Mouse (Mus musculus) left cerebral cortex, postnatal 4 days (tissue): ENCODE measurements around the gene Snx29. TPM values are rescaled to one million over a fixed set of nuclear protein-coding genes. Genes with fewer than 3 reads are reported as not detected.

Experiments used
- DNase-seq: peaks from one replicate; pipeline ENCODE4 v3.0.0-alpha.2; 2022
- intact Hi-C: fragments of 180-260 bp; cut with DNase I; formaldehyde crosslinking; loops from one replicate; pipeline ENCODE4 v1.15.1; 2025
- total RNA-seq, 2 experiments: library from RNA; stranded (reverse); gene quantifications; 2 replicates each; pipeline ENCODE4 v1.2.3; 2021

The Snx29 gene
- total RNA-seq, 2 experiments from 2014 or later: 46.2 to 46.6 TPM

GRCm38 (mm10) chr16:11406201-11406600 lies 83.5 kb downstream of the Snx29 start:
- intact Hi-C loops: no loop called here

GRCm38 (mm10) chr16:11406622-11407021 lies 83.9 kb downstream of the Snx29 start:
- DNase-seq: no peak
- intact Hi-C loops: no loop called here

More at GRCm38 (mm10) chr16:11406201-11406600, 83.5 kb downstream of the Snx29 start:
- no peak for DNase-seq

DNA sequence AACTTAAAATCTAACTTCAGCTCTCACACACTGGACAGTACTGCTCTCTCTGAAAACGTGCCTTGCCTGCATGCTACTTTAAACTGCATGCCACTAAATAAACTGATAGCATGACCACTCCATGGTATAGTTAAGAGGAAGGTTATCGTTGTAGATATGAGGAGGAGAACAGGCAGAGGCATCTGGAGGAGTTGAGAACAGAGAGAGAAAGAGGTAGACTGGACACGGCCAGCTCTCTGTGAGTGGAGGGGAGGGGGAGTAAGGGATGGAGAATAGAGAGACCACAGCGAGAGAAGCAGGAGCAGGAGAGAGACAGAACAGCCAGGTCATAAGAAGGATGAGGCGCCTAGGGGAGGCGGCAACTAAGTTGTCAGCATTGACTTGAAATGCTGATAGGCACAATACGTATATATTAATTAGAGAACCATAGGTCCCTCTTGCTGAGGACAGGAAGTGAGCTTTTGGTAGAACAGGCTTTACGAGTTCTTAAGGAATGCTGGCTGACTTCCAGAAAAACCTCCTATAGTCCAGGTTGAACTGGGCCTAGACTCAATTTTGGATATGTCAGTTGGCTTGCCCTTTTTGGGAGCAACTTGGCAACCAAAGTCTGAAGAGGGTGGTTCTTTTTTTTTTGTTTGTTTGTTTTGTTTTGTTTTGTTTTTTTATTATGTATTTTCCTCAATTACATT lies 85.4 kb downstream of the Snx29 start:
- intact Hi-C loops: no loop called here
- DNase-seq: no peak

- no peak for DNase-seq
- intact Hi-C loops: no loop called here
Observed at GRCm38 (mm10) chr16:11408726-11409125, 86.0 kb downstream of the Snx29 start.

- DNase-seq: no peak
- intact Hi-C loops: loop anchor here (5.0 kb wide), 2 partner anchors 87 to 162 kb away; partner anchors contain the start of gene Gspt1
Observed at GRCm38 (mm10) chr16:11414631-11415030, 91.9 kb downstream of the Snx29 start.

- peak; percentile 32 for DNase-seq
- intact Hi-C loops: loop anchor here (5.0 kb wide), 2 partner anchors 91 to 166 kb away; partner anchors contain the start of gene Gspt1
Observed at GRCm38 (mm10) chr16:11418183-11418588, 95.5 kb downstream of the Snx29 start.

DNA sequence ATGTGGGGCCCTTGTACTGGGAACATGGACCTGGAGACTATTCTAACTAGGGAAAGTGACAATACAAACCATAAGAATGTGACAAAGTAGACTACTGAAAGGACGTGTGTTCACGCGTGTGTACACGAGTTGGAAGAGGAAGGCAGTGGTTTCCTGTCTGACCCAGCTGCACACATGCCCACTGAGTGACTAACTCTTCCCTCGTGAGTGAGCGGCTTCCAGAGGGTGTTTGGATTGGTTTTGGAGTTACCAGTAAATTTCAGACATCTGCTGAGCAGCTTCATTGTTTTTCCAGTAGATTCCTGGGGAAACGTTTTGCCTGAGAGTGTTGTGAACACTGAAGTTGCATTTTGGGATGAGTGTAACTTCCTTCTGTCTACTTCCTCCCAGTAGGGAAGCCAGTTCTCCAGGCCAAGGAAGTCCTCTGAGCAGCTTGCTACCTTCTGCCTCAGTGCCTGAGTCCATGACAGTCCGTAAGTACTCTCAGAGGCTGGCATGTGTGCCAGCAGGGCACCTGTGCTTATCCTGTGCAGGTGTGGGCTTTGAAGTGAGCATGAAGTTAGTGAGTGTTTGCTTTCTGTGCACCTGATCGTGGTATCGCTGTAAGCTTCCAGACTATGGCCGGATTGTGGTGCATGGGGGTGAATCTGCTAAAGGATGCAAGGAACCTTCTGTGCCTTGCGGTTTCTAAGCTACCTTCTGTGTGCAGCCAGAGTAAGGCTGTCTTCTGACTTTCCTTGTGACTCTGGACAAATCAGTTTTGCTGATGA lies 97.8 kb downstream of the Snx29 start:
- no peak for DNase-seq
- intact Hi-C loops: loop anchor here (10.0 kb wide), 1 partner anchor 1614 kb away; no protein-coding TSS in a partner anchor

- intact Hi-C loops: loop anchor here (10.0 kb wide), 1 partner anchor 1613 kb away; no protein-coding TSS in a partner anchor
- DNase-seq: no peak
Observed at GRCm38 (mm10) chr16:11422165-11422564, 99.5 kb downstream of the Snx29 start.

DNA sequence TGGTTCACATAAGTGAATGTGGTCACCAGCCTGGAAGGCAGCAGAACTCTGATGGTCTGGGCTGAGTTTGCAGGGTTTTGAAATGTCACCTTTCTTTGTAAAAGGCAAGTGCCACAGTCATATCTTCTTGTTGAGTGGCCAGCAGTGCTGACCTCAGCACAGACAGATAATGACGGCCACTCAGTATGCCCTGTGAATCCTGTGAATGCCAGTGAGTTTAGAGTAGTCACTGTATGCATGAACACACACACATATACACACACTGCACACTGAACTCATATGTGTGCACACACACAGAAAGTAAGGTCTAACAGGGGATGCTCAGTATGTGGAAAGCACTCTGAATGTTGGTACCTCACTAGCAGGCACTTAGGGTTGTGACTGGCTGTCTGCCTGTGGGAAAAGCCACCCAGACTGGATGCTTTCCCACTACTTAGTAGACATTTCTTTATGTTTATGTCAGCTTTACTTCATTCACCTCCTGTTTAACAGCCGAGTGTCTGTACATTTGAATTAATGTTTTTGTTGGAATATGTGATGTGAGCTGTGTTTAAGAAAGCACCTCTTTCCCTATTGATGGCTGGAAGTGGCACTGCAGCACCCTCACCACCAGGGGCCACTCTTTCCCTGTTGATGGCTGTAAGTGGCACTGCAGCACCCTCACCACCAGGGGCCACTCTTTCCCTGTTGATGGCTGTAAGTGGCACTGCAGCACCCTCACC lies 100.3 kb downstream of the Snx29 start:
- intact Hi-C loops: loop anchor here (10.0 kb wide), 1 partner anchor 1612 kb away; no protein-coding TSS in a partner anchor
- no peak for DNase-seq

DNA sequence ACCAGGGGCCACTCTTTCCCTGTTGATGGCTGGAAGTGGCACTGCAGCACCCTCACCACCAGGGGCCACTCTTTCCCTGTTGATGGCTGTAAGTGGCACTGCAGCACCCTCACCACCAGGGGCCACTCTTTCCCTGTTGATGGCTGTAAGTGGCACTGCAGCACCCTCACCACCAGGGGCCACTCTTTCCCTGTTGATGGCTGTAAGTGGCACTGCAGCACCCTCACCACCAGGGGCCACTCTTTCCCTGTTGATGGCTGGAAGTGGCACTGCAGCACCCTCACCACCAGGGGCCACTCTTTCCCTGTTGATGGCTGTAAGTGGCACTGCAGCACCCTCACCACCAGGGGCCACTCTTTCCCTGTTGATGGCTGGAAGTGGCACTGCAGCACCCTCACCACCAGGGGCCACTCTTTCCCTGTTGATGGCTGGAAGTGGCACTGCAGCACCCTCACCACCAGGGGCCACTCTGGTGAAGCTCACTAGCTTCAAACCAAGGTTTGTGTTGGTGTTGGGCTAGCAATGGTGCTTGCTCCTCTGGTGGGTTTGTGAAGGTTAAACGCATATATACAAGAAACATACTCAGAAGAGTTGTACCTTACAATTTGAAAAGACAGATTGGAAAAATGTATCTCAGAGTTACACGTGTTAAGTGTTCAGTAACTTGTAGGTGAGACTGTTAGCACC lies 101.0 kb downstream of the Snx29 start:
- intact Hi-C loops: loop anchor here (10.0 kb wide), 1 partner anchor 1611 kb away; no protein-coding TSS in a partner anchor
- peak; percentile 29 for DNase-seq

- intact Hi-C loops: loop anchor here (10.0 kb wide), 1 partner anchor 1610 kb away; no protein-coding TSS in a partner anchor
- DNase-seq: no peak
Observed at GRCm38 (mm10) chr16:11424568-11425145, 101.9 kb downstream of the Snx29 start.

GRCm38 (mm10) chr16:11425279-11425678 lies 102.6 kb downstream of the Snx29 start:
- intact Hi-C loops: loop anchor here (10.0 kb wide), 1 partner anchor 1610 kb away; no protein-coding TSS in a partner anchor
- DNase-seq: no peak

DNA sequence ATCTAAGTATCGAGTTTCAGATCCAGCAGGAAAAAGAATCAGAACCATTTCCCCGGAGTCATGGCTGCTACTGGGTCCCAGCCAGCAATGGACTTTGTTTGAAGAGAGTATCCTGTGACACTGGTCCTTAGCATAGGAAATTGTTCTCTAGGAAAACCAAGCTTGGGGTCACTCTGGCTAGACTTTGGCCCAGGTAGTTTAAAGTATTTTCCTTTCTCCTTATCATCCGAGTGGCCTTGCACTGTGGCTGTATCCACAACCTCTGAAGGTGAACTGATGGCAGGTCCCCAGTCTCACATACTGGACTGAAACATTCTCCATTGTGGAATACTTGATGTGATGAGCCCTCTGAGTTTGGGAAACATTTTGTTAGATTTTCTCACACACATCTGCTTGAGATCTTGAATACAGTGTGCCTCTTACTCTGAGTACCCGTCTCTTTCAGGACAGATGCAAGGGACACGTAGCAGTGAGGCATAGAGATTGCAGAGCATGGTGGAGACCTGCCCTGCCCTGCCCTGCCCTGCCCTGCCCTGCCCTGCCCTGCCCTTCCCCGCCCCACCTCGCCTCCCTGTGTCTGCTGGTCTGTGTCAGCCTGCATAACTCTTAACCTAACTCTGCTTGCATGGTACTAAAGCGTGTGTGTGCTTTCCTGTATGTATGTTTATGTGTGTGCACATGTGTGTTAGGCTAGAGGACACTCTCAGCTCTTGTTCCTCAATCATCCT lies 104.3 kb downstream of the Snx29 start:
- intact Hi-C loops: loop anchor here (10.0 kb wide), 1 partner anchor 1608 kb away; no protein-coding TSS in a partner anchor
- DNase-seq: no peak

GRCm38 (mm10) chr16:11429784-11430183 lies 107.1 kb downstream of the Snx29 start:
- DNase-seq: no peak
- intact Hi-C loops: loop anchor here (10.0 kb wide), 1 partner anchor 1605 kb away; no protein-coding TSS in a partner anchor

DNA sequence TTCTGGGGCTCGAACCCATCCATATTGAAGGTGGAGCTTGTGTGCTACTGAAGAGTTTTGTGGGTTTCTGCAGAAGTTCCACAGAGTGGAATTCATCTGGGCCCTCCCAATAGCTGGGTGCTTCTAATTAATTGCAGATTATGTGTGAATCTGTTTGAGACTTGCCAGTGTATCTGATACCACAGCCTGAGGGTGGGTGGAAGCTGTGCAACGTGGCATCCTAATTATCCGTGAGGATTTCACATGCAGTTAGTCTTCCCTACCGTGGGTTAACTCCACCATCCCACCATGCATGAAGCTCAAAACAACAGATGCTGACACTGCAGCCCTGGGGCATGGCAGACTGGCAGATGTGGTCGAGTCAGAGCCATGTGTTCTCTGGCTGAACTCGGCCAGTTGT lies 107.8 kb downstream of the Snx29 start:
- no peak for DNase-seq
- intact Hi-C loops: no loop called here

DNA sequence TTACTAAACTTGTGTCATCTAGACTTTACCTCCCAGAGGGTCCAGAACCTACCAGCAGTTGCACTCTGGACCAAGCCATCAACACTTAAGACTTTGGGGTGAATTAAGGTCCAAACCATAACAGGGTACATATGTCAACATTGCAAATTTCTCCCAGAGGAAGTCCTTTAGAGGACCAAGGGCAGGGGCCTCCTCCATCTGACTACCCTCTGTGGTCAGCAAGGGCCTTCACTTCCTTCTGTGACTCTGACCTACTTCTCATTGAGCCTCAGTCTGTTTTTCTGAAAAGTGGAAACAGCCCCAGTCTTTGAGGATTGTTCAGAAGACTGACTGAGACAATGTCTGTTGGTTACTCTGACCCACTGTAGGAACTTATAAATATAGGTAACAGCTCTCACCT lies 111.1 kb downstream of the Snx29 start:
- intact Hi-C loops: no loop called here
- no peak for DNase-seq

- DNase-seq: no peak
- intact Hi-C loops: no loop called here
Observed at GRCm38 (mm10) chr16:11437641-11438040, 114.9 kb downstream of the Snx29 start.

DNA sequence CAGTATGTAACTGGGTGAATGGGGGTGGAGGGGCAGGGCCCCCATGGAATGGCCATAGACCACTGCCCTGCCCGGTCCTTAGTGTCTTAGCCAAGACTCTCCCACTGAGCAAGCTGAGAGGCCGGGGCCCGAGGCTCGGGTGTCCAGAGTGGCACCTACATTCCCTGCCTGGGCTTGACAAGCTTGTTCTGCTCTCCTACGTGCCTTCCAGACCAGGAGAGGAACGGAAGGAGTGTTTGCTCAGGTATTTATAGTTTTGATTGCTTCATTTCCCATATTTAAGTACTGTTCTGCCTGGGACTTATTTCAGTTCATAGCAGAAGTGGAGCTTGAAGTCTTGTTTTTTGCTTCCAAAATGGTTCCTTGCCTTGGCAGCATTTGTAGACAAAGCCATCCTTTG lies 116.7 kb downstream of the Snx29 start:
- intact Hi-C loops: no loop called here
- no peak for DNase-seq

GRCm38 (mm10) chr16:11441616-11442015 lies 118.9 kb downstream of the Snx29 start:
- no peak for DNase-seq

More at GRCm38 (mm10) chr16:11441616-11442015, 118.9 kb downstream of the Snx29 start:
- intact Hi-C loops: no loop called here
